Mouse (Mus musculus) ES-Bruce4 (cell line): ENCODE results near the gene Tnks2.

Experiments
- CTCF ChIP-seq: IDR thresholded peaks from one replicate; pipeline ENCODE4 v1.8.1; 2011; ENCODE audit warnings: low read depth, low read length
- EP300 ChIP-seq: IDR thresholded peaks from 2 replicates; pipeline ENCODE4 v1.6.1; 2011; ENCODE audit warnings: low read depth, low read length; ENCODE audit not compliant: insufficient read depth
- POLR2A ChIP-seq: IDR thresholded peaks from one replicate; pipeline ENCODE4 v1.8.1; 2011; ENCODE audit warnings: low read length; ENCODE audit not compliant: insufficient read depth

DNA sequence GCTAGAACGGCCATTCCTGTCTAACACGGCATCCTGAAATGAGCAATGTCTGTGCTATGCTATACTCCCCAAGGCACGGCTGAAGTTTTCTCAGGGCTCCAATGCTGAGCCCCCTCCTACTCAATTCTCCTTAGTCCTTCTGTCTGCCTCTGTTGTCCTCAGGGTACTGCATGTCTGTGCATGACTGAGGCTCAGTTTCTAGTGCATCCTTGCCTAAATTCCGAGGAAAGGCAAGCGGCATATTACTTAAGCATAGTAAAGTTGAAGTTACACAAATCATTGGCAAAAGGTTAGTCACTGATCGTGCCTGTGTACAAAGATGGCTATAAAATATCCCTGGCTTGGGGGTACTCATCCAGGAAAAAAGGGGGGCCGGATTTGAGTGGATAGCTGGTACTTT lies 79.0 kb downstream of the Tnks2 start:
- no peak for TF ChIP-seq CTCF
- TF ChIP-seq POLR2A = no peak
- TF ChIP-seq EP300 = no peak
